Mouse (Mus musculus) heart, postnatal 0 days (tissue): ENCODE results near the gene Rad54l2.

Source experiments
- CTCF ChIP-seq: IDR thresholded peaks from 2 replicates; pipeline ENCODE4 v1.5.1; 2016; ENCODE audit warnings: antibody characterized with exemption, control low read depth, low read depth
- EP300 ChIP-seq: IDR thresholded peaks from 2 replicates; pipeline ENCODE4 v1.6.1; 2016; ENCODE audit warnings: antibody characterized with exemption, low read depth

DNA sequence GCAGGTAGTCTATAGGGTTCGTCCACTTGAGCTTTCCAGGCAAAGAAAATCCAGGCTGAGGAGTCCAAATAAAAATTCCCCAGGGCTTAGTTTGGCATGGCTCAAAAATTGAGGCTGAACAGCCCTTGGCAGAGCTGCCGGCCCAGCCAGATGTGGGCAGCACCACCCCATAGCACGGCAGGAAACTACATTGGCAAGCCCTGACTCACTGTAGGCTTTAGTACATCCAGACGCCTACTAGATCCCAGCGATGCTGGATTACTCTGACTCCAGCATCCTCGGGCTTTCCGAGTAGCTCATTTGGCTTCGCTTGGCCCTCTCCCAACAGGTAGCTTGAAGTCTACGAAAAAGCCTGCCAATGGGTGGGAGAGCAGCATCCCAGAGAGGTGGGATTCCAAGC, 108.0 kb downstream of the Rad54l2 start:
- TF ChIP-seq CTCF: no peak
- TF ChIP-seq EP300: no peak
